Mouse (Mus musculus): ENCODE measurements around the gene Cd5. TPM values are rescaled to one million over a fixed set of nuclear protein-coding genes. Genes with fewer than 3 reads are reported as not detected.

Gene Cd5
- polyA plus RNA-seq (2014; fragmentation: Illumina TruSeq; extraction: RNeasy Lipid Tissue Mini Kit (QIAGEN cat#74804); ENCODE audit: low read depth, low replicate concordance): not detected

GRCm38 (mm10) chr19:10738811-10739210 lies at the start of gene Cd5:
Gene Cd5 (minus strand): TSS chr19:10739002.

GRCm38 (mm10) chr19:10688537-10689352 lies 50.1 kb downstream of the Cd5 start, which contains the start of gene Vps37c:
Gene Vps37c (plus strand): TSS chr19:10688735.

GRCm38 (mm10) chr19:10677915-10678771 lies 60.7 kb downstream of the Cd5 start, which contains the start of gene Pga5:
Gene Pga5 (minus strand): TSS chr19:10678071.

Other genes starting within 250 kb of the Cd5 start
- gene Cpsf7, start 213.7 kb downstream of the Cd5 start, polyA plus RNA-seq (2014; fragmentation: Illumina TruSeq; extraction: RNeasy Lipid Tissue Mini Kit (QIAGEN cat#74804); ENCODE audit: low read depth, low replicate concordance): 28.6 TPM
- gene Sdhaf2, start 212.9 kb downstream of the Cd5 start, polyA plus RNA-seq (2014; fragmentation: Illumina TruSeq; extraction: RNeasy Lipid Tissue Mini Kit (QIAGEN cat#74804); ENCODE audit: low read depth, low replicate concordance): 49.8 TPM
- 3.0 TPM for gene Tmem216, start 182.8 kb downstream of the Cd5 start, polyA plus RNA-seq (2014; fragmentation: Illumina TruSeq; extraction: RNeasy Lipid Tissue Mini Kit (QIAGEN cat#74804); ENCODE audit: low read depth, low replicate concordance)
- gene Cyb561a3, start 161.8 kb downstream of the Cd5 start, polyA plus RNA-seq (2014; fragmentation: Illumina TruSeq; extraction: RNeasy Lipid Tissue Mini Kit (QIAGEN cat#74804); ENCODE audit: low read depth, low replicate concordance): 3.5 TPM
- 2.8 TPM for gene Tmem138, start 161.6 kb downstream of the Cd5 start, polyA plus RNA-seq (2014; fragmentation: Illumina TruSeq; extraction: RNeasy Lipid Tissue Mini Kit (QIAGEN cat#74804); ENCODE audit: low read depth, low replicate concordance)
- gene Ddb1, start 133.7 kb downstream of the Cd5 start, polyA plus RNA-seq (2014; fragmentation: Illumina TruSeq; extraction: RNeasy Lipid Tissue Mini Kit (QIAGEN cat#74804); ENCODE audit: low read depth, low replicate concordance): 37.0 TPM
- 18.9 TPM for gene Tkfc, start 133.3 kb downstream of the Cd5 start, polyA plus RNA-seq (2014; fragmentation: Illumina TruSeq; extraction: RNeasy Lipid Tissue Mini Kit (QIAGEN cat#74804); ENCODE audit: low read depth, low replicate concordance)
- 4.2 TPM for gene Vwce, start 104.8 kb downstream of the Cd5 start, polyA plus RNA-seq (2014; fragmentation: Illumina TruSeq; extraction: RNeasy Lipid Tissue Mini Kit (QIAGEN cat#74804); ENCODE audit: low read depth, low replicate concordance)
- not detected for gene Pga5, start 60.9 kb downstream of the Cd5 start, polyA plus RNA-seq (2014; fragmentation: Illumina TruSeq; extraction: RNeasy Lipid Tissue Mini Kit (QIAGEN cat#74804); ENCODE audit: low read depth, low replicate concordance)
- gene Vps37c, start 50.3 kb downstream of the Cd5 start, polyA plus RNA-seq (2014; fragmentation: Illumina TruSeq; extraction: RNeasy Lipid Tissue Mini Kit (QIAGEN cat#74804); ENCODE audit: low read depth, low replicate concordance): 1.7 TPM
- not detected for gene Cd6, start 91.1 kb upstream of the Cd5 start, polyA plus RNA-seq (2014; fragmentation: Illumina TruSeq; extraction: RNeasy Lipid Tissue Mini Kit (QIAGEN cat#74804); ENCODE audit: low read depth, low replicate concordance)
- 1.8 TPM for gene Slc15a3, start 100.7 kb upstream of the Cd5 start, polyA plus RNA-seq (2014; fragmentation: Illumina TruSeq; extraction: RNeasy Lipid Tissue Mini Kit (QIAGEN cat#74804); ENCODE audit: low read depth, low replicate concordance)
- not detected for gene Tmem132a, start 130.9 kb upstream of the Cd5 start, polyA plus RNA-seq (2014; fragmentation: Illumina TruSeq; extraction: RNeasy Lipid Tissue Mini Kit (QIAGEN cat#74804); ENCODE audit: low read depth, low replicate concordance)
- gene Tmem109, start 143.0 kb upstream of the Cd5 start, polyA plus RNA-seq (2014; fragmentation: Illumina TruSeq; extraction: RNeasy Lipid Tissue Mini Kit (QIAGEN cat#74804); ENCODE audit: low read depth, low replicate concordance): 2.3 TPM
- 30.7 TPM for gene Prpf19, start 156.2 kb upstream of the Cd5 start, polyA plus RNA-seq (2014; fragmentation: Illumina TruSeq; extraction: RNeasy Lipid Tissue Mini Kit (QIAGEN cat#74804); ENCODE audit: low read depth, low replicate concordance)
- gene Zp1, start 181.6 kb upstream of the Cd5 start, polyA plus RNA-seq (2014; fragmentation: Illumina TruSeq; extraction: RNeasy Lipid Tissue Mini Kit (QIAGEN cat#74804); ENCODE audit: low read depth, low replicate concordance): not detected
- gene Ptgdr2, start 198.2 kb upstream of the Cd5 start, polyA plus RNA-seq (2014; fragmentation: Illumina TruSeq; extraction: RNeasy Lipid Tissue Mini Kit (QIAGEN cat#74804); ENCODE audit: low read depth, low replicate concordance): not detected
- 1.4 TPM for gene Ccdc86, start 210.3 kb upstream of the Cd5 start, polyA plus RNA-seq (2014; fragmentation: Illumina TruSeq; extraction: RNeasy Lipid Tissue Mini Kit (QIAGEN cat#74804); ENCODE audit: low read depth, low replicate concordance)
- gene Ms4a10, start 235.7 kb upstream of the Cd5 start, polyA plus RNA-seq (2014; fragmentation: Illumina TruSeq; extraction: RNeasy Lipid Tissue Mini Kit (QIAGEN cat#74804); ENCODE audit: low read depth, low replicate concordance): not detected

All from liver, adult 10 weeks (tissue).